Mouse (Mus musculus) liver, embryonic 14.5 days (tissue): Measurements from ENCODE around the gene Map7d1. TPM values are rescaled to one million over a fixed set of nuclear protein-coding genes. Genes with fewer than 3 reads are reported as not detected.
A peak's percentile ranks its signal among the peaks of the same experiment; 100 is the strongest.

Source experiments
- ATAC-seq: fragments of 200-750 bp; cut with Nextera tagmentation; 2 replicates; pipeline ENCODE4 v1.8.0; 2017; ENCODE audit warnings: moderate number of reproducible peaks, mild to moderate bottlenecking, moderate library complexity; ENCODE audit not compliant: insufficient read depth
- DNase-seq, 3 experiments: peaks; one replicate each; pipeline ENCODE4 v3.0.0-alpha.2; 2012 to 2013; ENCODE audit warnings: low read depth in 3 of 3, low spot score in 3 of 3
- H3K27ac ChIP-seq: fragments of 300-500 bp; sonication (generic); 2 replicates; pipeline ENCODE4 v1.5.1; 2014; ENCODE audit warnings: moderate library complexity, mild to moderate bottlenecking, control low read depth, inconsistent platforms
- H3K27me3 ChIP-seq: fragments of 300-500 bp; sonication (generic); 2 replicates; pipeline ENCODE4 v1.6.1; 2014; ENCODE audit warnings: mild to moderate bottlenecking, low read length, moderate library complexity; ENCODE audit not compliant: control insufficient read depth, insufficient read depth
- H3K36me3 ChIP-seq: fragments of 300-500 bp; sonication (generic); replicated peaks from 2 replicates; pipeline ENCODE4 v1.6.1; 2014; ENCODE audit warnings: low read depth; ENCODE audit not compliant: control insufficient read depth, insufficient read depth
- H3K4me1 ChIP-seq, 2 experiments: fragments of 200-500 bp in 1 of 2; fragments of 300-500 bp in 1 of 2; sonication (generic) in 1 of 2; replicated peaks; 2 replicates each; pipeline ENCODE4 v1.6.1; 2012 to 2014; ENCODE audit warnings: antibody characterized with exemption in 1 of 2, inconsistent platforms in 1 of 2, low read length in 1 of 2; ENCODE audit not compliant: control insufficient read depth in 2 of 2, insufficient read depth in 2 of 2
- H3K4me2 ChIP-seq: fragments of 300-500 bp; sonication (generic); 2 replicates; pipeline ENCODE4 v1.6.1; 2014; ENCODE audit warnings: low read depth, mild to moderate bottlenecking, control low read depth, moderate library complexity
- H3K4me3 ChIP-seq, 2 experiments: fragments of 200-500 bp in 1 of 2; fragments of 300-500 bp in 1 of 2; sonication (generic) in 1 of 2; 2 replicates each; pipeline ENCODE4 v1.5.1; 2012 to 2014; ENCODE audit warnings: low read depth in 2 of 2, low read length in 2 of 2, mild to moderate bottlenecking in 2 of 2, control low read depth in 1 of 2, inconsistent platforms in 1 of 2, moderate library complexity in 1 of 2; ENCODE audit not compliant: insufficient read depth in 1 of 2
- H3K9ac ChIP-seq: fragments of 300-500 bp; sonication (generic); replicated peaks from 2 replicates; pipeline ENCODE4 v1.6.1; 2014; ENCODE audit warnings: mild to moderate bottlenecking, control low read depth, moderate library complexity
- H3K9me3 ChIP-seq: fragments of 300-500 bp; sonication (generic); 2 replicates; pipeline ENCODE4 v1.6.1; 2016; ENCODE audit warnings: low read length, mixed read lengths; ENCODE audit not compliant: control insufficient read depth
- CTCF ChIP-seq: IDR thresholded peaks from 2 replicates; pipeline ENCODE4 v1.5.1; 2016; ENCODE audit warnings: antibody characterized with exemption, low read depth, control low read depth
- EP300 ChIP-seq: IDR thresholded peaks from 2 replicates; pipeline ENCODE4 v1.6.1; 2016; ENCODE audit warnings: antibody characterized with exemption, low read depth
- WGBS: fragments of 180-500 bp; shearing (Covaris S2); extraction: QIAGEN DNeasy Blood & Tissue Kit; methylation state at CpG from one replicate; pipeline ENCODE4 v1.1.7; 2014; ENCODE audit not compliant: insufficient replicate concordance; 5-methylcytosine and 5-hydroxymethylcytosine counted together
- polyA plus RNA-seq, 2 experiments: library from polyadenylated mRNA; depleted of rRNA in 1 of 2; stranded (reverse) in 1 of 2; unstranded in 1 of 2; fragments of >200 nt; fragmentation: Nextera tagmentation in 1 of 2; extraction: Ambion mirVana in 1 of 2; gene quantifications; 2 replicates each; pipeline versions ENCODE4 v1.2.1 to v1.2.3; 2012 to 2014

The Map7d1 gene
- polyA plus RNA-seq, 2 experiments, result 4.9 to 9.4 TPM

- Histone ChIP-seq H3K4me3 (peak overlapping the region in 1 of 2 experiments; percentile 12; a peak in 1 of 4 replicates), H3K27ac (peak overlapping the region; percentile 79), H3K4me1 (peaks cover 30 to 41% of the 10 kb centered on the region in 2 experiments), H3K9me3 (no peaks in the 10 kb centered on the region), H3K4me2 (peak overlapping the region; percentile 88), H3K9ac (peak overlapping the region; percentile 63), H3K36me3 (no peaks in the 10 kb centered on the region), H3K27me3 (peaks cover 26% of the 10 kb centered on the region)
- DNase-seq (no peak), ATAC-seq (0 out of 2 replicates have a peak, but pooled peaks have one; percentile 1)
- WGBS, result 58% methylated on average over 6 of the region's 6 CpGs
- TF ChIP-seq EP300 (no peak), CTCF (no peak)
Observed at GRCm38 (mm10) chr4:126261266-126261665, 5.1 kb upstream of the Map7d1 start.

GRCm38 (mm10) chr4:126260520-126261201 lies 4.5 kb upstream of the Map7d1 start:
- peak overlapping the region; percentile 79 for H3K27ac ChIP-seq
- peaks cover 30 to 41% of the 10 kb centered on the region in 2 experiments for H3K4me1 ChIP-seq
- peak overlapping the region; percentile 88 for H3K4me2 ChIP-seq
- no peaks in the 10 kb centered on the region for H3K36me3 ChIP-seq
- no peaks in the 10 kb centered on the region for H3K9me3 ChIP-seq
- TF ChIP-seq EP300, result no peak
- TF ChIP-seq CTCF, result no peak
- whole genome bisulfite sequencing, result 4% methylated on average over 10 of the region's 10 CpGs
- ATAC-seq, result peak; percentile 75
- peaks cover 26% of the 10 kb centered on the region for H3K27me3 ChIP-seq
- H3K4me3 ChIP-seq, result peak overlapping the region; percentile 23 to 26
- H3K9ac ChIP-seq, result peak overlapping the region; percentile 63
- DNase-seq, result peak; percentile 74 to 82 (median 77)

- ATAC-seq (no peak), DNase-seq (no peak)
- Histone ChIP-seq H3K4me1 (peaks cover 30 to 41% of the 10 kb centered on the region in 2 experiments), H3K9ac (no peak overlapping the region), H3K4me2 (peak overlapping the region; percentile 88), H3K27me3 (peaks cover 32% of the 10 kb centered on the region), H3K9me3 (no peaks in the 10 kb centered on the region), H3K36me3 (no peaks in the 10 kb centered on the region), H3K4me3 (peak overlapping the region in 1 of 2 experiments; percentile 7; a peak in 1 of 4 replicates), H3K27ac (no peak overlapping the region)
- TF ChIP-seq CTCF, result no peak
- TF ChIP-seq EP300, result no peak
- 2% methylated on average over 15 of the region's 15 CpGs for WGBS
Observed at GRCm38 (mm10) chr4:126259523-126260160, 3.5 kb upstream of the Map7d1 start.

GRCm38 (mm10) chr4:126259063-126259462 lies 2.9 kb upstream of the Map7d1 start:
- H3K27ac ChIP-seq, result no peak overlapping the region
- peaks cover 30 to 41% of the 10 kb centered on the region in 2 experiments for H3K4me1 ChIP-seq
- no peak overlapping the region for H3K4me3 ChIP-seq
- TF ChIP-seq CTCF (no peak), EP300 (no peak)
- H3K4me2 ChIP-seq, result no peak overlapping the region; the same call in 1 of the 2 replicates
- peaks cover 32% of the 10 kb centered on the region for H3K27me3 ChIP-seq
- DNase-seq, result no peak
- ATAC-seq, result no peak
- no peaks in the 10 kb centered on the region for H3K36me3 ChIP-seq
- WGBS, result 17% methylated on average over 3 of the region's 3 CpGs
- no peaks in the 10 kb centered on the region for H3K9me3 ChIP-seq
- H3K9ac ChIP-seq, result no peak overlapping the region
